Mouse (Mus musculus) embryonic facial prominence, embryonic 14.5 days (tissue): ENCODE results near the gene Rplp0. TPM values are rescaled to one million over a fixed set of nuclear protein-coding genes. Genes with fewer than 3 reads are reported as not detected.

Source experiments
- ATAC-seq: fragments of 200-750 bp; cut with Nextera tagmentation; 2 replicates; pipeline ENCODE4 v1.8.0; 2017; ENCODE audit warnings: low read depth, moderate number of reproducible peaks, moderate TSS enrichment
- DNase-seq: peaks from one replicate; pipeline ENCODE4 v3.0.0-alpha.2; 2015; ENCODE audit warnings: low spot score
- H3K27ac ChIP-seq: fragments of 300-500 bp; sonication (generic); replicated peaks from 2 replicates; pipeline ENCODE4 v1.5.1; 2014; ENCODE audit warnings: low read depth, mild to moderate bottlenecking, low read length, moderate library complexity
- H3K27me3 ChIP-seq: fragments of 300-500 bp; sonication (generic); replicated peaks from 2 replicates; pipeline ENCODE4 v1.6.1; 2014; ENCODE audit warnings: low read length; ENCODE audit not compliant: control insufficient read depth, insufficient read depth
- H3K36me3 ChIP-seq: fragments of 300-500 bp; sonication (generic); 2 replicates; pipeline ENCODE4 v1.6.1; 2014; ENCODE audit warnings: low read length, mixed read lengths; ENCODE audit not compliant: control insufficient read depth, insufficient read depth
- H3K4me1 ChIP-seq: fragments of 300-500 bp; sonication (generic); 2 replicates; pipeline ENCODE4 v1.6.1; 2014; ENCODE audit warnings: antibody characterized with exemption, low read length; ENCODE audit not compliant: control insufficient read depth, insufficient read depth
- H3K4me2 ChIP-seq: fragments of 300-500 bp; sonication (generic); 2 replicates; pipeline ENCODE4 v1.6.1; 2014; ENCODE audit warnings: low read depth, mild to moderate bottlenecking, low read length, moderate library complexity, mixed read lengths
- H3K4me3 ChIP-seq: fragments of 300-500 bp; sonication (generic); 2 replicates; pipeline ENCODE4 v1.5.1; 2014; ENCODE audit warnings: low read depth, mild to moderate bottlenecking, low read length
- H3K9ac ChIP-seq: fragments of 300-500 bp; sonication (generic); 2 replicates; pipeline ENCODE4 v1.6.1; 2014; ENCODE audit warnings: low read depth, mild to moderate bottlenecking, low read length, moderate library complexity, mixed read lengths
- H3K9me3 ChIP-seq: fragments of 300-500 bp; sonication (generic); 2 replicates; pipeline ENCODE4 v1.6.1; 2016; ENCODE audit warnings: low read length; ENCODE audit not compliant: control insufficient read depth
- WGBS: fragments of 180-500 bp; shearing (Covaris S2); extraction: QIAGEN DNeasy Blood & Tissue Kit; methylation state at CpG from one replicate; pipeline ENCODE4 v1.1.7; 2014; 5-methylcytosine and 5-hydroxymethylcytosine counted together
- polyA plus RNA-seq: library from polyadenylated mRNA; unstranded; fragments of >200 nt; fragmentation: Nextera tagmentation; extraction: Ambion mirVana; gene quantifications from 2 replicates; pipeline ENCODE4 v1.2.1, GENCODE M21; 2014

The Rplp0 gene
- polyA plus RNA-seq, 1 experiment from 2014 or later = 1,928 TPM

GRCm38 (mm10) chr5:115551386-115551785 is 7.9 kb upstream of the Rplp0 start:
- no peaks in the 10 kb centered on the region for H3K27me3 ChIP-seq
- no peak overlapping the region for H3K27ac ChIP-seq
- WGBS = 78% methylated on average over 11 of the region's 12 CpGs
- H3K9me3 ChIP-seq = no peaks in the 10 kb centered on the region
- DNase-seq = no peak
- H3K4me2 ChIP-seq = no peak overlapping the region
- no peak overlapping the region for H3K4me3 ChIP-seq
- no peak for ATAC-seq
- H3K9ac ChIP-seq = no peak overlapping the region
- H3K36me3 ChIP-seq = peaks cover 73% of the 10 kb centered on the region
- no peaks in the 10 kb centered on the region for H3K4me1 ChIP-seq

GRCm38 (mm10) chr5:115551799-115552198 is 7.5 kb upstream of the Rplp0 start:
- H3K9me3 ChIP-seq = no peaks in the 10 kb centered on the region
- H3K27ac ChIP-seq = no peak overlapping the region
- H3K4me3 ChIP-seq = no peak overlapping the region
- no peak overlapping the region for H3K4me2 ChIP-seq
- 89% methylated on average over 13 of the region's 13 CpGs for WGBS
- H3K4me1 ChIP-seq = no peaks in the 10 kb centered on the region
- peaks cover 69% of the 10 kb centered on the region for H3K36me3 ChIP-seq
- H3K9ac ChIP-seq = no peak overlapping the region
- no peaks in the 10 kb centered on the region for H3K27me3 ChIP-seq
- DNase-seq (no peak), ATAC-seq (no peak)

- Histone ChIP-seq H3K4me2 (no peak overlapping the region), H3K9ac (no peak overlapping the region), H3K4me1 (no peaks in the 10 kb centered on the region), H3K4me3 (no peak overlapping the region), H3K27ac (no peak overlapping the region), H3K36me3 (peaks cover 48% of the 10 kb centered on the region), H3K9me3 (no peaks in the 10 kb centered on the region), H3K27me3 (no peaks in the 10 kb centered on the region)
- no peak for ATAC-seq
- WGBS = 87% methylated on average over 33 of the region's 33 CpGs
- DNase-seq = no peak
These were observed 5.4 kb upstream of the Rplp0 start for GRCm38 (mm10) chr5:115553801-115554420.

- no peak for DNase-seq
These were observed 4.6 kb upstream of the Rplp0 start for GRCm38 (mm10) chr5:115554536-115555291.

GRCm38 (mm10) chr5:115556217-115556616 is 3.0 kb upstream of the Rplp0 start:
- no peaks in the 10 kb centered on the region for H3K9me3 ChIP-seq
- DNase-seq (peak; percentile 81), ATAC-seq (no peak)
- no peak overlapping the region for H3K4me3 ChIP-seq
- H3K4me2 ChIP-seq = no peak overlapping the region
- peaks cover 51% of the 10 kb centered on the region for H3K36me3 ChIP-seq
- WGBS = 5% methylated on average over 8 of the region's 8 CpGs
- peaks cover 5% of the 10 kb centered on the region; the same call in 1 of the 2 replicates for H3K4me1 ChIP-seq
- H3K27me3 ChIP-seq = no peaks in the 10 kb centered on the region
- H3K27ac ChIP-seq = no peak overlapping the region
- H3K9ac ChIP-seq = no peak overlapping the region

More at GRCm38 (mm10) chr5:115554536-115555291, 4.6 kb upstream of the Rplp0 start:
- Histone ChIP-seq H3K9me3 (no peaks in the 10 kb centered on the region), H3K4me1 (no peaks in the 10 kb centered on the region), H3K9ac (no peak overlapping the region), H3K27ac (no peak overlapping the region), H3K36me3 (peaks cover 44% of the 10 kb centered on the region), H3K4me3 (no peak overlapping the region), H3K27me3 (no peaks in the 10 kb centered on the region), H3K4me2 (no peak overlapping the region)
- no peak for ATAC-seq
- 90% methylated on average over 18 of the region's 18 CpGs for WGBS

GRCm38 (mm10) chr5:115558182-115558794 is 979 bp upstream of the Rplp0 start:
- H3K36me3 ChIP-seq = peaks cover 55% of the 10 kb centered on the region
- H3K27me3 ChIP-seq = no peaks in the 10 kb centered on the region
- no peak overlapping the region for H3K27ac ChIP-seq
- H3K9ac ChIP-seq = no peak overlapping the region
- H3K4me1 ChIP-seq = peaks cover 5% of the 10 kb centered on the region; the same call in 1 of the 2 replicates
- H3K4me2 ChIP-seq = no peak overlapping the region
- no peak for ATAC-seq
- DNase-seq = no peak
- no peak overlapping the region for H3K4me3 ChIP-seq
- no peaks in the 10 kb centered on the region for H3K9me3 ChIP-seq
- WGBS = 92% methylated on average over 14 of the region's 14 CpGs

GRCm38 (mm10) chr5:115560336-115560905 is 1.2 kb downstream of the Rplp0 start:
- no peak for DNase-seq
- H3K9ac ChIP-seq = peak overlapping the region; percentile 98
- peak overlapping the region; percentile 87 for H3K4me2 ChIP-seq
- H3K4me3 ChIP-seq = peak overlapping the region; percentile 87
- WGBS = 30% methylated on average over 13 of the region's 13 CpGs
- H3K9me3 ChIP-seq = no peaks in the 10 kb centered on the region
- H3K27ac ChIP-seq = no peak overlapping the region
- no peak for ATAC-seq
- H3K4me1 ChIP-seq = peaks cover 5% of the 10 kb centered on the region; the same call in 1 of the 2 replicates
- peaks cover 42% of the 10 kb centered on the region for H3K36me3 ChIP-seq
- no peaks in the 10 kb centered on the region for H3K27me3 ChIP-seq

GRCm38 (mm10) chr5:115563771-115564585 is 4.7 kb downstream of the Rplp0 start:
- peaks cover 42% of the 10 kb centered on the region for H3K36me3 ChIP-seq
- H3K4me2 ChIP-seq = peak overlapping the region; percentile 85; the same call in 1 of the 2 replicates
- H3K4me1 ChIP-seq = peaks cover 15% of the 10 kb centered on the region
- H3K9me3 ChIP-seq = no peaks in the 10 kb centered on the region
- no peak for DNase-seq
- no peak overlapping the region for H3K9ac ChIP-seq
- H3K4me3 ChIP-seq = no peak overlapping the region; the same call in 1 of the 2 replicates
- no peaks in the 10 kb centered on the region for H3K27me3 ChIP-seq
- H3K27ac ChIP-seq = no peak overlapping the region
- 41% methylated on average over 5 of the region's 5 CpGs for WGBS
- no peak for ATAC-seq
